Mouse (Mus musculus): Measurements from ENCODE around the gene Dnajb3. TPM values are rescaled to one million over a fixed set of nuclear protein-coding genes. Genes with fewer than 3 reads are reported as not detected.
"Not testable (repeated sequence)": the region's sequence is repeated elsewhere in the genome, so short reads cannot be mapped to it uniquely, and the experiment has no call there.

Dnajb3 gene
- polyA plus RNA-seq, 1 experiment from 2014 or later = 14.7 TPM

DNA sequence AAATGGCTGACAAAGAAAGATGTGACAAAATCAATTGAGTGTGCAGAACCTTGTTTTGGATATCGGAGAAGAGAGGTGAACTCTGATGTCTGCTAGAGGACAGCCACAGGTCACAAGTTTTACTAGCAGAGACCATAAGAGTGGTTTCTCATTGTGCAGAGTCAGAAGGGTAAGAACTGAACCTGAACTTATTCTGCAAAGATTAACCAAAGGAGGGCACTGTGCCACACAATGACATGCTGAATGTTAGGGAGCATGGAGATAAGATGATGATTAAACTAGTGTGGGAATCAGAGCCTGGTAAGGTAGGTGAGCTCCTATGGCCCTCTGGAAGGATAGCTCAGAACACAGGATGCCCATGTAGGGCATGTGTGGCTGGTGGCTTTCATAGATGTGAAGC lies 9.9 kb downstream of the Dnajb3 start:
- H3K4me3 ChIP-seq (ENCODE audit: low read depth, low read length) = no peak overlapping the region
- no peaks in the 10 kb centered on the region for H3K9me3 ChIP-seq (ENCODE audit: control insufficient read depth, low read length)
- WGBS = 79% methylated on average over 1 of the region's 1 CpGs
- H3K9ac ChIP-seq (ENCODE audit: low read depth, low read length) = no peak overlapping the region
- no peaks in the 10 kb centered on the region for H3K36me3 ChIP-seq (ENCODE audit: control insufficient read depth, insufficient read depth, low read length)
- no peaks in the 10 kb centered on the region for H3K4me1 ChIP-seq (replicated peaks; ENCODE audit: control insufficient read depth, insufficient read depth, low read length)
- ATAC-seq (ENCODE audit: low FRiP score) (no peak), DNase-seq (ENCODE audit: low spot score) (no peak)
- no peak overlapping the region for H3K4me2 ChIP-seq (replicated peaks; ENCODE audit: low read depth, low read length)
- H3K27ac ChIP-seq (ENCODE audit: low read depth, low read length) = no peak overlapping the region
- H3K27me3 ChIP-seq (ENCODE audit: control insufficient read depth, insufficient read depth, low read length) = no peaks in the 10 kb centered on the region

DNA sequence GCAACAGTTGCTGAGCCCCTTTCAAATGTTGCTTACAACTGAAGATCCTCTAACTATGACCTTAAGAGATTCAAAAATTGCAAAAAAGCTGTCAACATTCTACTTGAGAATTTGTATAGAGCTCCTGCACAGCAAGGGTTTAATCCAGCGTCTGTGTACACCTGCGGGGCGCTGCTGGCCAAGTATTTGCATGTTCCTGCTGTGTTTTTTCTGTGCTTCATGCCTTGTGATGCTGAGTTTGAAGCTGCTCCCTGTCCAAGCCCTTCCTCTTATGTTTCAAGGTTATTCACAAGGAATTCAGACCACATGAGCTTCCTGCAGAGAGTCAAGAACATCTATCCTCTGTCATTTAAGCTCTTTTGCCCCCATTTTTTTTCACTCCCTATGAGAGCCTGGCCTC lies 13.4 kb downstream of the Dnajb3 start:
- Histone ChIP-seq H3K9ac (ENCODE audit: low read depth, low read length) (no peak overlapping the region), H3K4me1 (replicated peaks; ENCODE audit: control insufficient read depth, insufficient read depth, low read length) (no peaks in the 10 kb centered on the region), H3K27me3 (ENCODE audit: control insufficient read depth, insufficient read depth, low read length) (no peaks in the 10 kb centered on the region), H3K9me3 (ENCODE audit: control insufficient read depth, low read length) (no peaks in the 10 kb centered on the region), H3K4me3 (ENCODE audit: low read depth, low read length) (no peak overlapping the region), H3K36me3 (ENCODE audit: control insufficient read depth, insufficient read depth, low read length) (no peaks in the 10 kb centered on the region), H3K27ac (ENCODE audit: low read depth, low read length) (no peak overlapping the region), H3K4me2 (replicated peaks; ENCODE audit: low read depth, low read length) (no peak overlapping the region)
- no peak for DNase-seq (ENCODE audit: low spot score)
- no peak for ATAC-seq (ENCODE audit: low FRiP score)
- 67% methylated on average over 3 of the region's 3 CpGs for WGBS

DNA sequence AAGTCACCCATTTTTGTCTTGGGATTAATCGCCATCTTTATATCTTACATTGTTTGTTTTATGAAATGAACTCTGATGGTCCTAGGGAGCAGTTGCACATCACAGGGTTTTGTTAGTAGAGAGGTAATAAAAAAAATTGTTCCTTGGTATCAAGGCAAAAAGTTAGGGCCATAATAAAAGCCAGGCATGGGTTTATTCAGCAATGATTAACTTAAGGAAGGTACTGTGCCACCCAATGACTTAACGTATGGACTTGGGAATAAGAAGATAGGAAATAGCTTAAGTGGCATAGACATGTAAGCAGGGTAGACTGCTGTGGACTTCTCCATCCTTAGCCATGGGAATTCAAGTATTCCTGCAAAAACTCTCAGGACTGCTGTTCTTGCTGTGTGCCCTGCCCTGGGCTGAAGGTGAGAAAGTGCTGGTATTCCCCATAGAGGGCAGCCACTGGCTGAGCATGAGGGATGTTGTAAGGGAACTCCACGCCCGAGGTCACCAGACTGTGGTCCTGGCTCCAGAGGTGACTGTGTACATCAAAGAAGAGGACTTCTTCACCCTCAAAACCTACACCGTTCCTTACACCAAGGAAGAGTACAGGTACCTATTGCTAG lies 19.2 kb downstream of the Dnajb3 start:
- Histone ChIP-seq H3K27me3 (ENCODE audit: control insufficient read depth, insufficient read depth, low read length) (no peaks in the 10 kb centered on the region), H3K27ac (ENCODE audit: low read depth, low read length) (no peak overlapping the region), H3K9ac (ENCODE audit: low read depth, low read length) (no peak overlapping the region), H3K36me3 (ENCODE audit: control insufficient read depth, insufficient read depth, low read length) (no peaks in the 10 kb centered on the region), H3K4me2 (replicated peaks; ENCODE audit: low read depth, low read length) (no peak overlapping the region), H3K9me3 (ENCODE audit: control insufficient read depth, low read length) (no peaks in the 10 kb centered on the region), H3K4me1 (replicated peaks; ENCODE audit: control insufficient read depth, insufficient read depth, low read length) (no peaks in the 10 kb centered on the region), H3K4me3 (ENCODE audit: low read depth, low read length) (no peak overlapping the region)
- DNase-seq (ENCODE audit: low spot score) (no peak), ATAC-seq (ENCODE audit: low FRiP score) (no peak)
- 83% methylated on average over 5 of the region's 5 CpGs for WGBS

DNA sequence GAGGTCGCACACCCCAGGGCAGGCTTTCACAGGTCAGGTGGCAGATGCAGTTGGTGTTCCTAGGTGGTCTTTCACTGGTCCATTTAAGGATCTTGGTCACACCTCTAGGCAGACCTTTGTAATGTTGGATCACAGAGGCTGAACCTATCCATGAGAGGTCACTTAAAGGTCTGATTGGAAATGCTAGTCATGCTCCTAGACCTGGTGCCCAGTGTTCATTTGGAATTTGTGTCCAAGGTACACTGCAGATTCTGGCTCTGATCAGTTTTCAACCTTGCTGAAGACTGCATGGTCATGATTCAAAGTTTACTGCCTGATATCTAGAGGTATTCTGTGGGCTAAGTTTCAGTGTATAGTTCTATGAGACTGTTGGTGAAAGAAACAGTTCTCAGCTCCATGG lies 25.9 kb downstream of the Dnajb3 start:
- Histone ChIP-seq H3K27ac (ENCODE audit: low read depth, low read length) (no peak overlapping the region), H3K9ac (ENCODE audit: low read depth, low read length) (no peak overlapping the region), H3K4me2 (replicated peaks; ENCODE audit: low read depth, low read length) (no peak overlapping the region), H3K9me3 (ENCODE audit: control insufficient read depth, low read length) (no peaks in the 10 kb centered on the region; the same call in 1 of the 2 replicates), H3K4me1 (replicated peaks; ENCODE audit: control insufficient read depth, insufficient read depth, low read length) (no peaks in the 10 kb centered on the region), H3K4me3 (ENCODE audit: low read depth, low read length) (no peak overlapping the region), H3K27me3 (ENCODE audit: control insufficient read depth, insufficient read depth, low read length) (no peaks in the 10 kb centered on the region), H3K36me3 (ENCODE audit: control insufficient read depth, insufficient read depth, low read length) (no peaks in the 10 kb centered on the region)
- DNase-seq (ENCODE audit: low spot score) (no peak), ATAC-seq (ENCODE audit: low FRiP score) (no peak)
- WGBS = 69% methylated on average over 1 of the region's 1 CpGs

DNA sequence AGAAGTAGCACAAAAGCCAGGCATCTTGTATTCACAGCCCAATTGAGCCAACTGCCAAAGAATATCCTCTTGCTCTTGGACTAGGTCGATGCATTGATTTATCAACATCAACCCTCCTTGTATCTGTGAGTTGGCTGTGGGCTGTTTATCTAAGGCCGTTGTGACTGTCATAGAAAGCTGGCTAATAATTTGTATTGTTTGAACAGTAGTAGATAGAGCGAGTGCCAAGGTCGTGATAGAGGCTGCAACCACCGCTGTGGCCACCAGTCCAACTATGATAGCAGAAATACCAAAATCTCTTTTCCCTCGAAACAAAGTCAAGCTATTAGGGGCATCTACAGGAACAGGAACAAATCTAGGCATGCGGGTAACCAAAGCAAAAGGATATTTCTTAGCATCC lies 33.4 kb downstream of the Dnajb3 start:
- not testable (repeated sequence) for H3K4me2 ChIP-seq (replicated peaks; ENCODE audit: low read depth, low read length); H3K4me1 ChIP-seq (replicated peaks; ENCODE audit: control insufficient read depth, insufficient read depth, low read length); ATAC-seq (ENCODE audit: low FRiP score); H3K27me3 ChIP-seq (ENCODE audit: control insufficient read depth, insufficient read depth, low read length); H3K9ac ChIP-seq (ENCODE audit: low read depth, low read length); DNase-seq (ENCODE audit: low spot score); H3K36me3 ChIP-seq (ENCODE audit: control insufficient read depth, insufficient read depth, low read length); H3K4me3 ChIP-seq (ENCODE audit: low read depth, low read length); H3K9me3 ChIP-seq (ENCODE audit: control insufficient read depth, low read length); H3K27ac ChIP-seq (ENCODE audit: low read depth, low read length)
- WGBS = 93% methylated on average over 5 of the region's 7 CpGs

DNA sequence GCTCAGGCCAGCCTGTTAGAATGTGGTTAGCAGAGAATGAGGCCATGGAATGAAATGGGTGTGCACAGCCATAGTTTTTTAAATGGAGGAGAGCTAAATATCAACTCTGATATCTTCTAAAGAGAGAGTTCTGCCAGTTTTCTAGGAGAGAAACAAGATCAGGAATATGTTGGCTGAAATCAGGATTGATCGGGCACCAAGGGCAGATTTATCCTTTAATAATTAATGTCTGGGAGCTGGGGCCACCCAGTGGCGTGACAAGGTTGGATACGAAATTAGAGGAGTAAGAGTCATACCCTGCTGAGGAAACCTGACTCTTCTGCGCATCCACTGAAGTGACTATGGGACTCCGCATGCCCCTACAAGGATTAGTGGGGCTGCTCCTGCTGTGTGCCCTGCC lies 39.9 kb downstream of the Dnajb3 start, which contains the start of gene Ugt1a5:
Gene Ugt1a5, plus strand, starts transcription at position 302 of the 400 bp plus-strand sequence.
- Histone ChIP-seq H3K27me3 (ENCODE audit: control insufficient read depth, insufficient read depth, low read length) (no peaks in the 10 kb centered on the region), H3K4me1 (replicated peaks; ENCODE audit: control insufficient read depth, insufficient read depth, low read length) (no peaks in the 10 kb centered on the region), H3K4me3 (ENCODE audit: low read depth, low read length) (no peak within 1 kb of the TSS), H3K9me3 (ENCODE audit: control insufficient read depth, low read length) (no peaks in the 10 kb centered on the region), H3K36me3 (ENCODE audit: control insufficient read depth, insufficient read depth, low read length) (no peaks in the 10 kb centered on the region), H3K27ac (ENCODE audit: low read depth, low read length) (no peak within 1 kb of the TSS), H3K9ac (ENCODE audit: low read depth, low read length) (no peak within 1 kb of the TSS), H3K4me2 (replicated peaks; ENCODE audit: low read depth, low read length) (no peak within 1 kb of the TSS)
- WGBS = 78% methylated on average over 5 of the region's 5 CpGs
- ATAC-seq (ENCODE audit: low FRiP score) (no peak), DNase-seq (ENCODE audit: low spot score) (no peak)

DNA sequence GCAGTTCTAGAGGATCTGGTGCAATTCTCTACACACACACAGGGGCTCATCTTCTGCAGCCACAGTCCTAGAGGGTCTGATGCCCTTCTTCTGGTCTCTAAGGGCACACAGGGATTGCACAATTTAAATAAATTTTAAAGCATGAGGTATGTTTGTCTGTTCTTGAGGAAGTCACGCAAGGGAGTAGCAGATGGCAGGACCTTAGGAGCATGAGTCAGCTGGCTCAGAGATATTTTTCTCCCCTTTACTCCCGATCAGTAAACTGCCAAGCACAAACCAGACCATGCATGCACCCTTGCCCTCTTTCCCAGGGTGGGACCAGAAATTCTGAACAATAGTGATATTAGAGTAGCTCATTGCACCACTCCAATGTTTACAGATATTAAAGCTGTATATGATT lies 47.2 kb downstream of the Dnajb3 start:
- DNase-seq (ENCODE audit: low spot score) (no peak), ATAC-seq (ENCODE audit: low FRiP score) (no peak)
- H3K4me1 ChIP-seq (replicated peaks; ENCODE audit: control insufficient read depth, insufficient read depth, low read length) = no peaks in the 10 kb centered on the region
- H3K27me3 ChIP-seq (ENCODE audit: control insufficient read depth, insufficient read depth, low read length) = no peaks in the 10 kb centered on the region
- no peaks in the 10 kb centered on the region for H3K9me3 ChIP-seq (ENCODE audit: control insufficient read depth, low read length)
- WGBS = 90% methylated on average over 2 of the region's 2 CpGs
- no peaks in the 10 kb centered on the region for H3K36me3 ChIP-seq (ENCODE audit: control insufficient read depth, insufficient read depth, low read length)
- H3K9ac ChIP-seq (ENCODE audit: low read depth, low read length) = no peak overlapping the region
- H3K4me2 ChIP-seq (replicated peaks; ENCODE audit: low read depth, low read length) = no peak overlapping the region
- no peak overlapping the region for H3K4me3 ChIP-seq (ENCODE audit: low read depth, low read length)
- H3K27ac ChIP-seq (ENCODE audit: low read depth, low read length) = no peak overlapping the region

Other genes with a start within 250 kb of the Dnajb3 start
- 25.8 and 31.2 TPM in 2 replicates for gene Usp40, start 197.2 kb downstream of the Dnajb3 start, polyA plus RNA-seq (2014; fragmentation: Nextera tagmentation; extraction: Ambion mirVana)
- not detected in 2 replicates for gene Ugt1a10, start 150.4 kb downstream of the Dnajb3 start, polyA plus RNA-seq (2014; fragmentation: Nextera tagmentation; extraction: Ambion mirVana)
- gene Ugt1a9, start 135.0 kb downstream of the Dnajb3 start, polyA plus RNA-seq (2014; fragmentation: Nextera tagmentation; extraction: Ambion mirVana) = not detected in 2 replicates
- gene Ugt1a8, start 118.0 kb downstream of the Dnajb3 start, polyA plus RNA-seq (2014; fragmentation: Nextera tagmentation; extraction: Ambion mirVana) = not detected in 2 replicates
- 1.0 and 1.1 TPM in 2 replicates for gene Ugt1a7c, start 110.7 kb downstream of the Dnajb3 start, polyA plus RNA-seq (2014; fragmentation: Nextera tagmentation; extraction: Ambion mirVana)
- 0.17 TPM in 1 of 2 replicates, not detected in the other for gene Ugt1a6b, start 102.5 kb downstream of the Dnajb3 start, polyA plus RNA-seq (2014; fragmentation: Nextera tagmentation; extraction: Ambion mirVana)
- gene Ugt1a6a, start 71.0 kb downstream of the Dnajb3 start, polyA plus RNA-seq (2014; fragmentation: Nextera tagmentation; extraction: Ambion mirVana) = 0.49 and 0.67 TPM in 2 replicates
- not detected in 2 replicates for gene Ugt1a5, start 39.8 kb downstream of the Dnajb3 start, polyA plus RNA-seq (2014; fragmentation: Nextera tagmentation; extraction: Ambion mirVana)
- gene Ugt1a2, start 5.2 kb downstream of the Dnajb3 start, polyA plus RNA-seq (2014; fragmentation: Nextera tagmentation; extraction: Ambion mirVana) = not detected in 2 replicates
- gene Ugt1a1, start 6.2 kb upstream of the Dnajb3 start, polyA plus RNA-seq (2014; fragmentation: Nextera tagmentation; extraction: Ambion mirVana) = not detected in 2 replicates
- 1.3 and 1.7 TPM in 2 replicates for gene Mroh2a, start 21.2 kb upstream of the Dnajb3 start, polyA plus RNA-seq (2014; fragmentation: Nextera tagmentation; extraction: Ambion mirVana)
- gene Hjurp, start 71.9 kb upstream of the Dnajb3 start, polyA plus RNA-seq (2014; fragmentation: Nextera tagmentation; extraction: Ambion mirVana) = 126 and 136 TPM in 2 replicates
- gene Trpm8, start 71.9 kb upstream of the Dnajb3 start, polyA plus RNA-seq (2014; fragmentation: Nextera tagmentation; extraction: Ambion mirVana) = not detected in 2 replicates
- gene Spp2, start 201.2 kb upstream of the Dnajb3 start, polyA plus RNA-seq (2014; fragmentation: Nextera tagmentation; extraction: Ambion mirVana) = 0.17 TPM in 1 of 2 replicates, not detected in the other

Data from hindbrain, embryonic 11.5 days (tissue).